Mouse (Mus musculus) gastrocnemius, postnatal 10 days (tissue): ENCODE measurements around the gene Sept8. TPM values are rescaled to one million over a fixed set of nuclear protein-coding genes. Genes with fewer than 3 reads are reported as not detected.

ENCODE experiments used
- DNase-seq: peaks from one replicate; pipeline ENCODE4 v3.0.0; 2021; ENCODE audit warnings: mixed read lengths
- total RNA-seq, 2 experiments: library from RNA; stranded (reverse); gene quantifications; 2 replicates each; pipeline ENCODE4 v1.2.3; 2021

The Sept8 gene
- total RNA-seq, 2 experiments from 2014 or later, result 40.5 to 49.4 TPM

- no peak for DNase-seq
These were observed 25.7 kb upstream of the Sept8 start for GRCm38 (mm10) chr11:53493243-53493955.

DNA sequence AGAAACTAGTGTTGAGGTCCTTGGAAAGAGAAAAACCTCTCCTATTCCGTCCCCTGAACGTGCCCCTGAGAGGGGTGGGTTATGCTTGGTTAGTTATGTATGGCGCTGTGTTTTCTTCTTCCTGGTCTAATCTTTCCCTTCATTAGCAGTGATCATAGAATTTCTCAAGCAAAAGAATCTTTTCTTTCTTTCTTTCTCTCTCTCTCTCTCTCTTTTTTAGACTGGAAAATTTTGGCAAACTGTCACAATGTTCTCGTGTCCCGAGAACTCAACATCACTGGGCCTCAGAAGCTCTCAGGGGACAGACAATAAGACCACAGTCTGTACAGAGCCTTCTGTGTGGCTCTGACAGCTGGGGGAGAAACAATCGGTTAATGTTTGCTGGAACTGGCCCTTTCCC, 23.6 kb upstream of the Sept8 start:
- no peak for DNase-seq

- DNase-seq, result no peak
These were observed 22.1 kb upstream of the Sept8 start for GRCm38 (mm10) chr11:53496946-53497345.

- DNase-seq, result no peak
These were observed 18.5 kb upstream of the Sept8 start for GRCm38 (mm10) chr11:53500569-53500968.

- no peak for DNase-seq
These were observed 16.9 kb upstream of the Sept8 start for GRCm38 (mm10) chr11:53502039-53502765.

GRCm38 (mm10) chr11:53503738-53504137, 15.3 kb upstream of the Sept8 start:
- no peak for DNase-seq

- DNase-seq, result no peak
These were observed 14.7 kb upstream of the Sept8 start for GRCm38 (mm10) chr11:53504376-53504775.

GRCm38 (mm10) chr11:53505026-53505663, 13.9 kb upstream of the Sept8 start:
- no peak for DNase-seq

GRCm38 (mm10) chr11:53507098-53507805, 11.8 kb upstream of the Sept8 start:
- no peak for DNase-seq

DNA sequence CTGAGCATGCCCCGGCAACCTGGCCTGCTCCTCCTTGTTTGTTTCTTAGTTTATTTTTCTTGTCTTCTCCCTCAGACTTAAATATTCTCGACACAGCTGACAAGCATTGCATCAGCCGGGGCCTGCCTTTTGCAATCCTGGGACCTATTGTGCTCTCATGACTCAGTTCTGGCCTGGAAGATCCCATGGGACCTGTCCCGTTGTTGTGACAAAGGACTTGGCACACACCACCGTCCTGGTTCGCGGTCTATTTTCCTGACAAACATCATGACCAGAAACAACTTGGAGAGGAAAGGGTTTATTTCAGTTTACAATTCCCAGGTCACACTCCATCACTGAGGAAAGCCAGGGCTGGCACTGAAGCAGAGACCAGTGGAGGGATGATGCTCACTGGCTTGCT, 10.9 kb upstream of the Sept8 start:
- DNase-seq, result peak; percentile 42

- no peak for DNase-seq
These were observed 10.5 kb upstream of the Sept8 start for GRCm38 (mm10) chr11:53508591-53508990.

- DNase-seq, result no peak
These were observed 8.7 kb upstream of the Sept8 start for GRCm38 (mm10) chr11:53510351-53510750.

GRCm38 (mm10) chr11:53516775-53517627, 2.1 kb upstream of the Sept8 start:
- DNase-seq, result no peak

GRCm38 (mm10) chr11:53518759-53519158, 298 bp upstream of the Sept8 start:
- DNase-seq, result no peak

DNA sequence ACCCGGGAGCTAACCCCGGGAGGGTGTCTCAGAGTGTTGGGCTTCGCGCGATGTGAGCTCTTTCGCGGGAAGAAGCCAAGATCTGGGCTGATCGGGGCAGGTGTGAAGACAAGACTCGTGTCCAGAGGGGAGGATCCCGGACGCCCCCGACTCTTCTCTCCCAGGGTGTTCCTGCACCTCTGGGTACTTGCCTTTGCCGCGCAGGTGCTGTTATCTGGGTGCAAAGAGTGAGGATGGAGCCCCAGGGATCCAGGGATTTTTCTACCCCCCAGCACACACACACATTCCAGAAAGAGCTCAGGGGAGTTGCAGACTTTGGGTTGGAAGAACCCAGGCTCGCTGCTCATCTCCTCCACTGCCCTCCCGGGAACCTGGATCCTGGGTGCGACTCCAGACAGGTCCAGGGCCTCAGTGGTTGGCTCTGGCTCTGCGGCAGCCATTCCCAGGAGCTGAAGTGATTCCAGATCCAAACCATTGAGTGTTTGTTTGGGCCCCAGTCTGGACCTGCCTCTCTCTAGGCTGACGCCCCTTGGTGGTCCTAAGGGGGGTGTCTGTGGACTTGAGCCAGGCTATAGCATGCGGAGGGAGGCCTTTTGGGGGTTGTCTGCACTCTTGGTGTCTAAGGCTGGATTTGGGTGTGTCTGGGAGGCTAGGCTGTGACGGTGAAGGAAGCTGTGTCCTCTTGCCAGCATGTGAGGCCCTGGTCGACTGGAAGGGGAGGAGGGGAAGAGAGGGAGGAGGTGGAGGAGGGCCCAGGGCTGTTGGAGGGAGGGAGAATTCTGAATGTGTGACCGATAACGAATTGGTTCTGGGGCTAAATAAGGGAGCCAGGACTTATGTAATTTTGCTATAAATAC, 1.3 kb downstream of the Sept8 start:
- peak; percentile 43 for DNase-seq

DNA sequence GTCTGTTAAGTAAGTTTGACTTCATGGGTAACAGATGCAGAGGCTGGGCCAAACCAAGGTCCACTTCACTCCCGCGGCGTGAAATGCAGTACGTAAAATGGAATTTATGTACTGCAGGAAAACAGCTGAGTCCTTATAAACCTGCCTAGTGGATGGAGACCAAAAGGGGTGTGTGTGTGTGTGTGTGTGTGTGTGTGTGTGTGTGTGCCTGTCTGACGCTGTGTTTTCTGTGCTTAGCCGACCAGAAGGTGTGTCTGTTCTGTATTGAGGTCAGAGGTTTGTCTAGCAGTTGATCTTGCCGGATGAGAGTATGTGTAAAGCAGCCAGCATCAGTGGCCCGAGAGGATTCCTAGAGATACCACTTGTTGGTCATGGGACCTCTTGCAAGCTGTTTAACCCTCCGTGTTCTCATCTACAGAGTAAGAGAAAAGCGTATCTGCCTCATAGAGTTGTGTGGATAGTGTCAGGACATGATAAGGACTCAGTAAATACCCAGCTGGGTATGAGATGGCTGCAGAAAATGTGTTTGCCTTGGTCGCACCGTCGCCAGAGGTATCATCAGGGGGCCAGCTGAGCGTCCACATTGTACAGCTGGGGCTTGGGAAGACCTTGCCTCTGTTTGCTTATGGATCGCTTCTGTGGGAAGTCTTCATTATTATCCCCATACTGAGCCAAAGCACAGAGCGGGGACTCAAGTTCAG, 2.2 kb downstream of the Sept8 start:
- no peak for DNase-seq

- DNase-seq, result no peak
These were observed 2.7 kb downstream of the Sept8 start for GRCm38 (mm10) chr11:53521821-53522131.

DNA sequence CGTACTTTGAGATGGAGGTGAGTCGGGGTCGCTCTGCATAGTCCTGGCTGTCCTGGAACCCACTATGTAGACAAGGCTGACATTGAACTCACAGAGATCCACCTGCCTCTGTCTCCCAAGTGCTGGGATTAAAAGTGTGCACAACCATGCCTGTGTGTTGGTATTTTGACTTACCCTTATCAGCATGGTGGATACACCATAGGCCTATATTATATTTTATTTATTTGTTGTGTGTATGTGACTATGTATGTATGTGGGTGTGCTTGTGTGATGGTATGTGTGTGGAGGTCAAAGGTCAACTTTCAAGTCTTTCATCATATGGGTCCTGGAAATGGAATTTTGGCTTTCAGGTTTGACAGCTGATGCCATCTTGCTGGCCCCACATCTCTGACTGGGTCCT, 3.3 kb downstream of the Sept8 start:
- DNase-seq, result no peak

- DNase-seq, result no peak
These were observed 3.9 kb downstream of the Sept8 start for GRCm38 (mm10) chr11:53522930-53523329.
